Comparison of ENCODE assay signal across 11 mouse cellular contexts in genomic region chr2:116068901-116069300, GRCm38 (mm10). TPM values are rescaled to one million over a fixed set of nuclear protein-coding genes. Genes with fewer than 3 reads are reported as not detected.
A peak's percentile ranks its signal among the peaks of the same experiment; 100 is the strongest.
DNase-seq lines count a peak whose midpoint lies in the region; ATAC-seq lines count a peak whose summit lies in the region.
"Had no signal": no experiment of that assay in that cellular context is flagged by ENCODE, and none has a peak within 500 bp of the region (broad histone marks: within the 10 kb centered on the region; RNA-seq: fewer than 3 reads in every experiment).

No protein-coding gene starts in this region.

- no peaks in the 10 kb centered on the region for H3K9me3 ChIP-seq in embryonic facial prominence, embryonic 15.5 days (replicated peaks)
- H3K9me3 ChIP-seq in hindbrain, embryonic 16.5 days (ENCODE audit: control insufficient read depth, low read length), result no peaks in the 10 kb centered on the region
- H3K9me3 ChIP-seq in midbrain, embryonic 16.5 days (replicated peaks; ENCODE audit: control insufficient read depth, low read length, poor library complexity, severe bottlenecking), result no peaks in the 10 kb centered on the region
- H3K9me3 ChIP-seq: megakaryocyte, embryonic 14.5 days had no signal

- 31% methylated on average over 7 of the region's 7 CpGs for WGBS in embryonic facial prominence, embryonic 15.5 days
- 17% methylated on average over 7 of the region's 7 CpGs for WGBS in hindbrain, embryonic 16.5 days
- WGBS in midbrain, embryonic 16.5 days, result 13% methylated on average over 7 of the region's 7 CpGs

- peak overlapping the region; percentile 63 for H3K4me3 ChIP-seq in embryonic facial prominence, embryonic 15.5 days (replicated peaks)
- peak overlapping the region; percentile 59 for H3K4me3 ChIP-seq in hindbrain, embryonic 16.5 days (ENCODE audit: low read length)
- peak overlapping the region; percentile 43 for H3K4me3 ChIP-seq in midbrain, embryonic 16.5 days (ENCODE audit: low read depth, low read length)
- H3K4me3 ChIP-seq: megakaryocyte, embryonic 14.5 days had no signal

- peaks cover 26% of the 10 kb centered on the region for H3K27me3 ChIP-seq in embryonic facial prominence, embryonic 15.5 days
- H3K27me3 ChIP-seq in hindbrain, embryonic 16.5 days (replicated peaks; ENCODE audit: control insufficient read depth, insufficient read depth, low read length), result no peaks in the 10 kb centered on the region
- H3K27me3 ChIP-seq in midbrain, embryonic 16.5 days (ENCODE audit: control insufficient read depth, insufficient read depth, low read depth, low read length), result peaks cover 3% of the 10 kb centered on the region; the same call in 1 of the 2 replicates
- H3K27me3 ChIP-seq: CH12.LX had no signal

- H3K9ac ChIP-seq in embryonic facial prominence, embryonic 15.5 days, result no peak overlapping the region
- H3K9ac ChIP-seq in hindbrain, embryonic 16.5 days (ENCODE audit: low read depth, low read length), result peak overlapping the region; percentile 41; the same call in 1 of the 2 replicates
- peak overlapping the region; percentile 44 for H3K9ac ChIP-seq in midbrain, embryonic 16.5 days (ENCODE audit: low read depth, low read length)

- no peak overlapping the region for H3K27ac ChIP-seq in embryonic facial prominence, embryonic 15.5 days (replicated peaks)
- H3K27ac ChIP-seq in hindbrain, embryonic 16.5 days (ENCODE audit: low read depth, low read length), result peak overlapping the region; percentile 91
- peak overlapping the region; percentile 61 for H3K27ac ChIP-seq in midbrain, embryonic 16.5 days (ENCODE audit: low read length)

- H3K4me1 ChIP-seq in embryonic facial prominence, embryonic 15.5 days, result peaks cover 12% of the 10 kb centered on the region; the same call in 1 of the 2 replicates
- H3K4me1 ChIP-seq in hindbrain, embryonic 16.5 days (ENCODE audit: control insufficient read depth, insufficient read depth, low read depth, low read length), result no peaks in the 10 kb centered on the region
- peaks cover 14% of the 10 kb centered on the region for H3K4me1 ChIP-seq in midbrain, embryonic 16.5 days (ENCODE audit: control insufficient read depth, insufficient read depth, low read length)

- no peak for ATAC-seq in embryonic facial prominence, embryonic 15.5 days (ENCODE audit: insufficient number of reproducible peaks, low FRiP score, low TSS enrichment, low read depth)
- ATAC-seq in hindbrain, embryonic 16.5 days, result no peak
- ATAC-seq in midbrain, embryonic 16.5 days, result no peak

- peak overlapping the region; percentile 72 for H3K4me2 ChIP-seq in embryonic facial prominence, embryonic 15.5 days (replicated peaks)
- H3K4me2 ChIP-seq in hindbrain, embryonic 16.5 days (ENCODE audit: low read length), result peak overlapping the region; percentile 64
- peak overlapping the region; percentile 62 for H3K4me2 ChIP-seq in midbrain, embryonic 16.5 days (ENCODE audit: low read length)

- DNase-seq in kidney, adult 9 months, result peak; percentile 7
- DNase-seq in kidney, postnatal 25 days, result no peak
- no peak for DNase-seq in ovary, postnatal 36 days (ENCODE audit: low spot score)
- DNase-seq in spleen, adult 12 weeks (ENCODE audit: low spot score), result no peak
- no peak for DNase-seq in adrenal gland, postnatal 36 days
- DNase-seq: kidney, adult 18-20 months had no signal

- no peaks in the 10 kb centered on the region for H3K36me3 ChIP-seq in embryonic facial prominence, embryonic 15.5 days
- H3K36me3 ChIP-seq in hindbrain, embryonic 16.5 days (ENCODE audit: control insufficient read depth, insufficient read depth, low read length), result no peaks in the 10 kb centered on the region
- H3K36me3 ChIP-seq in midbrain, embryonic 16.5 days (ENCODE audit: control insufficient read depth, insufficient read depth, low read length), result no peaks in the 10 kb centered on the region

RNA-seq across cellular contexts. Expression of gene Meis2, which starts 3.3 kb away (rescaled TPM):
- polyA plus RNA-seq in embryonic facial prominence, embryonic 15.5 days (2015; fragmentation: Nextera tagmentation; extraction: Ambion mirVana), result 33.4 and 36.4 TPM in 2 replicates
- polyA plus RNA-seq in hindbrain, embryonic 16.5 days (2015; fragmentation: Nextera tagmentation; extraction: Ambion mirVana), result 128 and 131 TPM in 2 replicates
- 62.5 and 70.2 TPM in 2 replicates for polyA plus RNA-seq in midbrain, embryonic 16.5 days (2015; fragmentation: Nextera tagmentation; extraction: Ambion mirVana)
- 100 to 1,000 TPM; 224 to 238 TPM for total RNA-seq in adrenal gland, postnatal 36 days (2021)
- total RNA-seq: CH12.LX had no signal
